Mouse (Mus musculus) kidney, adult 18-20 months (tissue): ENCODE measurements around the gene Eppin.
"Not testable (repeated sequence)": the region's sequence is repeated elsewhere in the genome, so short reads cannot be mapped to it uniquely, and the experiment has no call there.

Source experiments
- DNase-seq: peaks from one replicate; pipeline ENCODE4 v3.0.0; 2021

Gene Eppin

GRCm38 (mm10) chr2:164593494-164593893, at the start of gene Eppin:
Gene Eppin, minus strand, starts transcription at chr2:164593594.
- no peak for DNase-seq

- DNase-seq, result no peak
Observed at GRCm38 (mm10) chr2:164641881-164642673, 48.7 kb upstream of the Eppin start.

GRCm38 (mm10) chr2:164641129-164641528, 47.7 kb upstream of the Eppin start:
- peak; percentile 31 for DNase-seq

GRCm38 (mm10) chr2:164638696-164639095, 45.3 kb upstream of the Eppin start, which contains the start of gene Wfdc16:
Gene Wfdc16, minus strand, starts transcription at chr2:164638796.
- no peak for DNase-seq

- no peak for DNase-seq
Observed at GRCm38 (mm10) chr2:164635266-164635665, 41.9 kb upstream of the Eppin start.

GRCm38 (mm10) chr2:164621775-164622174, 28.4 kb upstream of the Eppin start:
- DNase-seq, result no peak

GRCm38 (mm10) chr2:164619050-164619449, 25.7 kb upstream of the Eppin start:
- no peak for DNase-seq

GRCm38 (mm10) chr2:164615386-164615785, 22.0 kb upstream of the Eppin start:
- DNase-seq, result no peak

GRCm38 (mm10) chr2:164613471-164613870, 20.1 kb upstream of the Eppin start, which contains the start of the genes Wfdc6b and Wfdc8:
Gene Wfdc6b, plus strand, starts transcription at chr2:164613522.
Gene Wfdc8, minus strand, starts transcription at chr2:164613626.
- peak; percentile 35 for DNase-seq

GRCm38 (mm10) chr2:164608781-164609180, 15.4 kb upstream of the Eppin start:
- no peak for DNase-seq

GRCm38 (mm10) chr2:164604411-164604810, 11.0 kb upstream of the Eppin start:
- no peak for DNase-seq

GRCm38 (mm10) chr2:164603482-164603881, 10.1 kb upstream of the Eppin start:
- DNase-seq, result no peak

GRCm38 (mm10) chr2:164600179-164600578, 6.8 kb upstream of the Eppin start:
- DNase-seq, result no peak

- DNase-seq, result peak; percentile 18
Observed at GRCm38 (mm10) chr2:164592014-164592413, 1.4 kb downstream of the Eppin start.

- not testable (repeated sequence) for DNase-seq
Observed at GRCm38 (mm10) chr2:164585025-164585725, 8.2 kb downstream of the Eppin start, which contains the start of gene Wfdc6a. Gene Wfdc6a, minus strand, starts transcription at chr2:164585447.

- DNase-seq, result not testable (repeated sequence)
Observed at GRCm38 (mm10) chr2:164573359-164573758, 20.0 kb downstream of the Eppin start, which contains the start of gene Spint3. Gene Spint3, minus strand, starts transcription at chr2:164573459.

- no peak for DNase-seq
Observed at GRCm38 (mm10) chr2:164567460-164567859, 25.9 kb downstream of the Eppin start.

GRCm38 (mm10) chr2:164566997-164567396, 26.4 kb downstream of the Eppin start:
- no peak for DNase-seq

- DNase-seq, result no peak
Observed at GRCm38 (mm10) chr2:164564346-164564745, 29.0 kb downstream of the Eppin start.

GRCm38 (mm10) chr2:164563339-164564038, 29.9 kb downstream of the Eppin start:
- DNase-seq, result peak; percentile 67

- DNase-seq, result peak; percentile 73
Observed at GRCm38 (mm10) chr2:164562391-164563188, 30.8 kb downstream of the Eppin start, which contains the start of gene Wfdc2. Gene Wfdc2, plus strand, starts transcription at chr2:164562413.

GRCm38 (mm10) chr2:164560106-164560505, 33.3 kb downstream of the Eppin start:
- no peak for DNase-seq
